Mouse (Mus musculus) olfactory bulb, adult 2 months (tissue): ENCODE measurements around the gene Gm42517.

ENCODE experiments used
- CTCF ChIP-seq: fragments of 200-500 bp; IDR thresholded peaks from 2 replicates; pipeline ENCODE4 v1.5.1; 2012; ENCODE audit warnings: low read depth, mild to moderate bottlenecking, low read length, moderate library complexity; ENCODE audit not compliant: insufficient read depth
- POLR2A ChIP-seq: fragments of 200-500 bp; IDR thresholded peaks from 2 replicates; pipeline ENCODE4 v1.6.1; 2012; ENCODE audit warnings: mild to moderate bottlenecking, low read depth, low read length, moderate library complexity; ENCODE audit not compliant: insufficient read depth

DNA sequence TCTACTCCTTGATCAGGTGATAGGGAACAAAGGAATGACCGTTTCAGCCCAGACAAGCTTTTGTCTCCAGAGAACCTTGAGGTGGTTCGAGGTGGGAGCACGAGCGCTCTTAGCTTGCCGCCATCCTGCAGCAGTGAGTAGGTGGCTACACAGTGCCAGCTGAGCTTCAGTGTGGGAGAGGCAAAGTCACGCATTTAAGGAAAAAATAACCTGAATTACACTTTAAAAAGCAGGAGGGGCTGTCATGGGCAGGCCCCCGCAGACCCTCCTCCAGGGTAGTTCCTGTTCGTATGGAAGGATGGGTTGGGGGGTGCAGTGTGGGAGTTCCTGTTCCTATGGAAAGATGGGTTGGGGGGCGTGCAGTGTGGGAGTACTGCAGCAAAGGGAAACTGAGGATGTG lies 8.2 kb downstream of the Gm42517 start:
- no peak for TF ChIP-seq CTCF
- TF ChIP-seq POLR2A = no peak
